Mouse (Mus musculus) midbrain, embryonic 16.5 days (tissue): Measurements from ENCODE around the gene Pga5. TPM values are rescaled to one million over a fixed set of nuclear protein-coding genes. Genes with fewer than 3 reads are reported as not detected.

Source experiments
- ATAC-seq: fragments of 200-750 bp; cut with Nextera tagmentation; 2 replicates; pipeline ENCODE4 v1.8.0; 2017; ENCODE audit warnings: moderate TSS enrichment
- H3K27ac ChIP-seq: fragments of 300-500 bp; sonication (generic); 2 replicates; pipeline ENCODE4 v1.5.1; 2014; ENCODE audit warnings: mild to moderate bottlenecking, low read length, mixed read lengths
- H3K27me3 ChIP-seq: fragments of 300-500 bp; sonication (generic); 2 replicates; pipeline ENCODE4 v1.6.1; 2014; ENCODE audit warnings: low read depth, low read length, mixed read lengths; ENCODE audit not compliant: control insufficient read depth, insufficient read depth
- H3K36me3 ChIP-seq: fragments of 300-500 bp; sonication (generic); 2 replicates; pipeline ENCODE4 v1.6.1; 2014; ENCODE audit warnings: mild to moderate bottlenecking, low read length, moderate library complexity, mixed read lengths; ENCODE audit not compliant: control insufficient read depth, insufficient read depth
- H3K4me1 ChIP-seq: fragments of 300-500 bp; sonication (generic); 2 replicates; pipeline ENCODE4 v1.6.1; 2014; ENCODE audit warnings: mild to moderate bottlenecking, low read length, mixed read lengths; ENCODE audit not compliant: control insufficient read depth, insufficient read depth
- H3K4me2 ChIP-seq: fragments of 300-500 bp; sonication (generic); 2 replicates; pipeline ENCODE4 v1.6.1; 2014; ENCODE audit warnings: mild to moderate bottlenecking, low read length, mixed read lengths
- H3K4me3 ChIP-seq: fragments of 300-500 bp; sonication (generic); 2 replicates; pipeline ENCODE4 v1.5.1; 2014; ENCODE audit warnings: low read depth, mild to moderate bottlenecking, low read length, moderate library complexity, mixed read lengths
- H3K9ac ChIP-seq: fragments of 300-500 bp; sonication (generic); 2 replicates; pipeline ENCODE4 v1.6.1; 2014; ENCODE audit warnings: low read depth, low read length, mixed read lengths
- H3K9me3 ChIP-seq: fragments of 300-500 bp; sonication (generic); replicated peaks from 2 replicates; pipeline ENCODE4 v1.6.1; 2014; ENCODE audit warnings: mild to moderate bottlenecking, low read length, mixed read lengths; ENCODE audit not compliant: control insufficient read depth, poor library complexity, severe bottlenecking
- WGBS: fragments of 180-500 bp; shearing (Covaris S2); extraction: QIAGEN DNeasy Blood & Tissue Kit; methylation state at CpG from one replicate; pipeline ENCODE4 v1.1.7; 2014; 5-methylcytosine and 5-hydroxymethylcytosine counted together
- polyA plus RNA-seq: library from polyadenylated mRNA; unstranded; fragments of >200 nt; fragmentation: Nextera tagmentation; extraction: Ambion mirVana; gene quantifications from 2 replicates; pipeline ENCODE4 v1.2.1, GENCODE M21; 2015

Pga5 gene
- polyA plus RNA-seq, 1 experiment from 2014 or later, result not detected

DNA sequence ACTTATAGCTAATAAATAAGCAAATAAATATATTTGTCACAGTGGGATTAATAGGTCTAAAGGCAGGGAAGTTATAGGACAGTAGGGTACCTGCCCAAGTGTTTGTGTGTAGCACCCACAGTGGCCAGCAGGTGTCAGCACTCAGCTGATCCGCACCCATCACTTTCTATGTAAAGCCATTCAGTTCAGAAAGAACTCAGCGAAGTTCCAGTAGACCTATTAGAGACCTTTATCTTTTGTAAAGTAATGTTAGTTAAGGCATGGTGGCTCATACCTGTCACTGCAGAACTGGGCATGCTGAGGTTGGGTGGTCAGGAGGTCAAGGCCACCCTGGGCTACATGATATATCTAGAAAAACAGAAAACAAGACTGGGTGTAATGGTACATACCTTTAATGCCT, 12.4 kb downstream of the Pga5 start:
- no peak overlapping the region for H3K27ac ChIP-seq
- no peaks in the 10 kb centered on the region for H3K27me3 ChIP-seq
- no peaks in the 10 kb centered on the region for H3K36me3 ChIP-seq
- peak; percentile 78 for ATAC-seq
- H3K4me3 ChIP-seq, result no peak overlapping the region
- H3K4me1 ChIP-seq, result no peaks in the 10 kb centered on the region
- no peak overlapping the region for H3K4me2 ChIP-seq
- no peak overlapping the region for H3K9ac ChIP-seq
- 8% methylated on average over 2 of the region's 2 CpGs for WGBS
- H3K9me3 ChIP-seq, result no peaks in the 10 kb centered on the region

DNA sequence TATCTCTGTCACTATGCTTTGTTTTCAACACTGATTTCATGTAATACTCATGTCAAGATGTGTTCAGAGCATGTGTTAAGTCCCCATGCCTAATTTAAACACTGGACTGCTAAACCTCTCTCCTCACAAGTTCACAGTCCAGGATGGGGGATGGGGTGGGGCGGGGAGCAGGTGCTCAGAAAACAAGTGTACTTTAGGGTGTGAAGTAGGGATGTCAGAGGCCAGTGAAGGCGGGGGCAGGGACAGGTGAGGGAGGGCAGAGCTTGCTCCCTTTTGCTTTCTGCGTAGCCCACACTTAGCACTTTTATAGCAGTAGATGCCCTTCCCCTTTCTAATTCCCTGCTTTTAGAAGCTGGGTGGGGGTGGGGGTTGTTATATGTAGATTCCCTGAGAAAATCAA, 12.8 kb downstream of the Pga5 start:
- no peak overlapping the region for H3K4me3 ChIP-seq
- H3K27me3 ChIP-seq, result no peaks in the 10 kb centered on the region
- WGBS, result 62% methylated on average over 3 of the region's 3 CpGs
- no peak overlapping the region for H3K4me2 ChIP-seq
- H3K4me1 ChIP-seq, result no peaks in the 10 kb centered on the region
- ATAC-seq, result peak; percentile 41; the same call in 1 of the 2 replicates
- no peak overlapping the region for H3K27ac ChIP-seq
- H3K9me3 ChIP-seq, result no peaks in the 10 kb centered on the region
- H3K9ac ChIP-seq, result no peak overlapping the region
- no peaks in the 10 kb centered on the region for H3K36me3 ChIP-seq

DNA sequence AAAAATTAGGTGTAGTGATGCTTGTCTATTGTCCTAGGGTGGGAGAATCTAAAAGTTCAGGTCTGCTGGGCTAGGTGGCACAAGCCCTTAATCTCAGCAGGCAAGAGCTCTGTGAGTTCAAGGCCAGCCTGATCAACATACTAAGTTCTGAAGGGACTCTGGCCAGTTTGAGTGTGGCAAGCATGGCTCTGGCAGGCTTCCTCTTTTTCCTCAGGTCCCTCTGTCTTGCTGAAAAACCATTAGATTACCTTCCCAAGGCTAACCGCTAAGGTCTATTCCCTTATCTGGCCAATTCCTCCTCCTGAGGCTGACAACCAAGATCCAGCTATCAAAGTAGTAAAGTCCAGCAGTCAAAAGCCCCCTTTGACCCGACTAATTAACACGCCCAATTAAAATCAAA, 15.2 kb downstream of the Pga5 start:
- Histone ChIP-seq H3K9ac (no peak overlapping the region), H3K4me1 (no peaks in the 10 kb centered on the region), H3K27me3 (no peaks in the 10 kb centered on the region), H3K36me3 (no peaks in the 10 kb centered on the region), H3K27ac (no peak overlapping the region), H3K4me2 (no peak overlapping the region), H3K9me3 (no peaks in the 10 kb centered on the region), H3K4me3 (no peak overlapping the region)
- WGBS, result 92% methylated on average over 3 of the region's 3 CpGs
- no peak for ATAC-seq

DNA sequence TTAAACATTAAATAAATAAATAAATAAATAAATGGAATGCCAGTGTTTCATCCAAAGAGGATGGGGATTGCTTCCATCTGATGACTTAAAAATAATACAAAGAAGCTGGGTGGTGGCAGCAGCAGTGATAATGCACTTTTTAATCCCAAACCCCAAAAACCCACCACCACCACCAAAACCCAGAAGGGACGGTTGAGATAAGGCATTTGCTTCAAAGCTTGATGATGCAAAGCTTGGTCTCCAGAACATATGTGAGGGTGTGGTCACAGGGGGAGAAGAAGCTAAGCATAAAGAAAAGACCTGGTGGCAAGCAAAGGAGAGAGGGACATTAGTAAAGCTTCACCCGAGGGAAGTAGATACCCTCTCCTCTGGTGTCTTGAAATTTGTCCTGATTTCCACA, 16.0 kb downstream of the Pga5 start:
- H3K9me3 ChIP-seq, result no peaks in the 10 kb centered on the region
- no peaks in the 10 kb centered on the region for H3K36me3 ChIP-seq
- no peaks in the 10 kb centered on the region for H3K4me1 ChIP-seq
- no peak overlapping the region for H3K9ac ChIP-seq
- no peak overlapping the region for H3K4me2 ChIP-seq
- ATAC-seq, result no peak
- no peak overlapping the region for H3K4me3 ChIP-seq
- WGBS, result 100% methylated on average over 2 of the region's 2 CpGs
- no peak overlapping the region for H3K27ac ChIP-seq
- H3K27me3 ChIP-seq, result no peaks in the 10 kb centered on the region

DNA sequence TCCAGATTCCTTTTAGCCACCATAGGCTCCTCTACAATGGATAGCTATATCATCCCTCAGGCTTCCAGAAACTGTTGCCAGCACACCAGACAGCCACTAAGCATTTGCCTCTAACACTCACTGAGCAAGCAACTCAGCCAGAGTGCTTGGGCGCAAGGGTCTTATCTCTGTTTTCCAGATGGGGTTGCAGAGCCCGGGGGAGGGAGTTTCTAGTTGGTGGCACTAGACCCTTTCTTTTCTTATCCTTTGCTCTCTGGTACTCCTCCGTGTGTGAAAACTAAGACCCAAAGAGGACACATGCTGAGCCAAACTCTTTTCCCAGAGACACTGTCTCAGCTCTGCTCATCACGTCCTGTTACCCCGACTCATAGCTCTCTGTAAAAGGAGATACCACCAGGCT, 16.5 kb downstream of the Pga5 start:
- Histone ChIP-seq H3K4me2 (no peak overlapping the region), H3K36me3 (no peaks in the 10 kb centered on the region), H3K27me3 (no peaks in the 10 kb centered on the region), H3K9ac (no peak overlapping the region), H3K9me3 (no peaks in the 10 kb centered on the region), H3K4me1 (no peaks in the 10 kb centered on the region), H3K27ac (no peak overlapping the region), H3K4me3 (no peak overlapping the region)
- WGBS, result 74% methylated on average over 5 of the region's 5 CpGs
- no peak for ATAC-seq

DNA sequence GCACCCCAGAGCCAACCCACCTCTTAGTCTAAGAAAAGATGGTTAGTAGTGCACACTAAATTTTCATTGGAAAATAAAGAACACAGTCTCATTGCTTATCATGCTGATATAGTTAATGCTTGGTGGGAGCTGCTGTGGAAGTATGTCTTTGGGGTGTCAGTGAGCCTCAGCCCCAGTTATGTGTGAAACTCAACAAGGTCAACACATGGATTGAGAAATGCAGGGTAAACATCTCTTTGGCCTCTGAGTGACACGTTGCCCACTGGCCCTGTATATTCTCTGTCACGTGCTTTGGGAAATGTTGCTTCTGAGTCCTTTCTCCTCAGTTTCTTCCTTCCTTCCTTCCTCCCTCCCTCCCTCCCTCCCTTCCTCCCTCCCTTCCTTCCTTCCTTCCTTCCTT, 19.5 kb downstream of the Pga5 start:
- WGBS, result 79% methylated on average over 2 of the region's 2 CpGs
- H3K27ac ChIP-seq, result no peak overlapping the region
- H3K9ac ChIP-seq, result no peak overlapping the region
- no peak for ATAC-seq
- no peak overlapping the region for H3K4me2 ChIP-seq
- no peaks in the 10 kb centered on the region for H3K9me3 ChIP-seq
- no peak overlapping the region for H3K4me3 ChIP-seq
- H3K36me3 ChIP-seq, result no peaks in the 10 kb centered on the region
- H3K27me3 ChIP-seq, result no peaks in the 10 kb centered on the region
- no peaks in the 10 kb centered on the region for H3K4me1 ChIP-seq

DNA sequence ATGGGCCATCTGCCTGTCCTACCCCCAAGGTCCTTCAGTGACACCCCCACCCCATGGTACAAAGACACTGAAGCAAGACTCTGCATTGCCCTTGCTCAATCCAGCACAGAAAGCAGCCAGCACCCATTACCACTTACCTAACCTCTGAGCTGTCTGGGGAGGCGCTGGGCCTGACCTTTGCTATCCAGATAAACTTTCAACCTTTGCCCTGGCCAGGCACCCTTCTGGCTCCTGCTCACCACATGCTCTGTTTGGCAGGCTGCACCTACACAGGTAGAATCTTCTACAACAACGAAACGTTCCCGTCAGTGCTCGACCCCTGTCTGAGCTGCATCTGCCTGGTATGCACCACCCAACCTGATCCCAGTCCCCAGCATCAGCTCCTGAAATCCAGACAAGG, 20.1 kb downstream of the Pga5 start:
- 86% methylated on average over 5 of the region's 5 CpGs for WGBS
- Histone ChIP-seq H3K27ac (no peak overlapping the region), H3K27me3 (no peaks in the 10 kb centered on the region), H3K4me1 (no peaks in the 10 kb centered on the region), H3K4me2 (no peak overlapping the region), H3K9me3 (no peaks in the 10 kb centered on the region), H3K4me3 (no peak overlapping the region), H3K36me3 (no peaks in the 10 kb centered on the region), H3K9ac (no peak overlapping the region)
- ATAC-seq, result no peak

DNA sequence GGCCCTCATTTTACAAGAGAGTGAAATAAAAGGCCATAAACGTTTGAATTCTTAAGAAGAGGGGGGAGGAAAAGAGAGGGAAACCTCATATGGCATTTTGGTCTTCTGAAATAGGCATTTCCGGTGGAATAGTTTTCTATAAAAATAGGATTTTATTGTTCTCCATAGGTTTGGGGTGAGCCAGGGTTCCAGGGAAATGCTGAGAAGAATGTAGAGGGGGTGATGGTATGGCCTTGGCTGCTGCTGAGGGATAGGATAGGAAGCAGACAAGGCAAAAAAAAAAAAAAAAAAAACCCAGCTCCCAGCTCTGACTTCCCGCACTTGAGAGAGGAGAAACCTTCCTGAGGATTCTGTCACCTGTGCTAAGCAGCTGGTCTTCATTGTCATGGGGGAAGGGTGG, 21.8 kb downstream of the Pga5 start:
- 67% methylated on average over 3 of the region's 3 CpGs for WGBS
- no peak overlapping the region for H3K27ac ChIP-seq
- ATAC-seq, result no peak
- no peak overlapping the region for H3K9ac ChIP-seq
- H3K9me3 ChIP-seq, result no peaks in the 10 kb centered on the region
- no peak overlapping the region for H3K4me3 ChIP-seq
- no peak overlapping the region for H3K4me2 ChIP-seq
- no peaks in the 10 kb centered on the region for H3K4me1 ChIP-seq
- H3K27me3 ChIP-seq, result no peaks in the 10 kb centered on the region
- no peaks in the 10 kb centered on the region for H3K36me3 ChIP-seq

DNA sequence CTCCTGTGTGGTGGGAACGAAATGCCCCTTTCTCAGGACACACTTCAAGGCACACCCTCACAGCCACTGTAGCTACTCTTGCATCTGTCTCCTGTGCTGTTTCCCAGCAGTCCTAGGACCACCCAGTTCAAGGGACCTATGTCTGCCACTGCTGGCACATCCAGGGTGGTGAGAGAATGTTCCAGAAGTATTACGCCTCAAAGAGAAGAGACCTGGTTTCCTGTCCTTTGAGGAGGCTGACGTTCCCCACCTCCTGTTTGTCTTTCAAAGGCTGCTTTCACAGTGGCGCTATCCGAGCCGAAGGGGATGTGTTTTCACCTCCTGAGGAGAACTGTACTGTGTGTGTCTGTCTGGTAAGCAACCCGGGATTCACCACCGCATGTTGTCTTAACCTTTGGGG, 29.7 kb downstream of the Pga5 start:
- Histone ChIP-seq H3K27ac (no peak overlapping the region), H3K27me3 (no peaks in the 10 kb centered on the region), H3K36me3 (no peaks in the 10 kb centered on the region), H3K4me2 (no peak overlapping the region), H3K4me1 (no peaks in the 10 kb centered on the region), H3K9ac (no peak overlapping the region), H3K4me3 (no peak overlapping the region), H3K9me3 (no peaks in the 10 kb centered on the region)
- 81% methylated on average over 8 of the region's 8 CpGs for WGBS
- ATAC-seq, result no peak

DNA sequence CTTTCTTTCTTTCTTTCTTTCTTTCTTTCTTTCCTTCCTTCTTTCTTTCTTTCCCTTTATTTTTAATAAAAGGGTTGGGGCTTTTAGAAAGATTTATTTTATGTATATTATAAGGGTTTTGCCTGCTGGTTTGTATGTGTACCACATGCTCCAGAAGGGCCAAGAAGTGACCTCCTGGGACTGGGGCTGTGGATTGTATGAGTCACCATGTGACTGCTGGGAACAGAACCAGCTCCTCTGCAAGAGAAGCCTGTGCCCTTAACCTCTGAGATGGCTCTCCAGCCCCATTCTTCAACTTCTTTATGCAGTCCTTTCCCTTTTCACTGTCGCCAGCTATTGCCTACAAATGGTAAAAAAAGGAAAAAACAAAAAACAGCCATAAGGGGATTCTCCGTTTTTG, 32.3 kb downstream of the Pga5 start:
- Histone ChIP-seq H3K4me1 (no peaks in the 10 kb centered on the region), H3K27me3 (no peaks in the 10 kb centered on the region), H3K4me2 (no peak overlapping the region), H3K27ac (no peak overlapping the region), H3K36me3 (no peaks in the 10 kb centered on the region), H3K4me3 (no peak overlapping the region), H3K9ac (no peak overlapping the region), H3K9me3 (no peaks in the 10 kb centered on the region)
- no peak for ATAC-seq
- 94% methylated on average over 2 of the region's 2 CpGs for WGBS
